Mouse (Mus musculus): ENCODE measurements around the gene Dhrs4.

The Dhrs4 gene

GRCm38 (mm10) chr14:55486836-55487235, 8.3 kb downstream of the Dhrs4 start:
- no peak for DNase-seq (ENCODE audit: low spot score)

DNA sequence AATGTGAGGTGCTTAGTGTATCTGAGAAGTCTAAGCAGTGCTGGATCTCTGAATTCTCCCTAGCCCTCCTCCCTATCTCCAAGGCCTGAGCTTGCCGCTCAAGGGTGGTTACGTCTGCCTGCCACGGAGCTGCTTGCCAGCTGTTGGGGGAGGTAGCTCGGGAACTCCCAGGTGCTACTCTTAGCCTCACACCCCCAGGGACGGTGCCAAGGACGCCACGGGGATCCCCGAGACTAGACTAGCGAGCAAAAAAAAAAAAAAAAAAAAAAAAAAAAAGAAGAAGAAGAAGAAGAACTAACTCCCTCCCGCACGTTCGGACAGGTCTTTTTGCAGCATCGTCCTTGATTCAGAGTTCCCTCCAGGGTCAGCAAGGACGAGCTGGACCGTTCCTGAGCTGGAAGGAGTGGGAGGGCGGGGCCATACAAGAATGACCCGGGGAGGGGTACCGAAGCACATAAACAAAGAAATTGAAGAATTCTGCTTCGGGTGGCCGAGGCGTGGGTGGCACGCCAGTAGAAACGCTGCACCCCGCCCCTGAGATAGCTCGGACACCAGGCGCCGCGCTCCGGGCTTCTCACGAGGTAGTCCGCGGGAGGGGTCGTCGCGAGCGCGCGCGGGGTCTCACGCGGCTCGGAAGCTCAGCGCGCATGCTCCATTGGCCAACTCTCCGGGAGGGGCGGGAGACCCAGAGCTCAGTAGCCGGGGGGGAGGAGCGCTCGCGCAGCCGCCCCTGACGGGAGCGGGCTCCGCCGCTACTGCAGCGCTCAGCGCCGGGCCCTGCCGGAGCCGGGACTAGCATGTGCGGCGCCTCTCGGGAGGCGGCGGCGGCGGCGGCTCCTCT, 12.0 kb downstream of the Dhrs4 start, which contains the start of gene Carmil3:
TSS of gene Carmil3 (plus strand) at position 291 of the 841 bp plus-strand sequence.
- peak; percentile 72 for DNase-seq (ENCODE audit: low spot score)

DNA sequence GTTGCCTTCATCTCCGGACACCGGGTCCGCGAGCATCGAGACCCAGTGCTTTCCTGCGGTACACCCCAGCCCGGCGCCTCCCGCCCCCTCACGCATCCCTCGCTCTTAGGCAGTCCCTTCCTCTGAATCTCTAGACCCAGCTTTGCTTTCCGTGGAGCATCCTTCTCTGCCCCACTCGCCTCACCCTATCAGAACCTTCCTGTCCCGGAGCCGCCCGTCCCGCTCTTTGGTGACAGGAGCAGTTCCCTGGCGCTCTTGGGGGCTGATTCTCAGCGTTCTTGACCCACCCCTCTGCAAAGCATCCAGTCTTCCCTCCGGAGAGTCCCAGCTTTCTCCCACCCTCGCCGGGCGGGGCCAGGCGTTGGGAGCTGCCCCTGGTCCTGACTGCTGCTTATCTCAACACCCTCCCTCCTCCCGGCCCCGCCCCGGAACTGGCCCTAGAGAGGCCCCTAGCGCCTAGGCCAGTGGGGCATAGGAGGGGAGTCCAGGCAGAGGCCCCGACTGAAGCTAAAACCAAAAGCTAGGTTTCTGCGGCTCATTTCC, 12.8 kb downstream of the Dhrs4 start:
- peak; percentile 85 for DNase-seq (ENCODE audit: low spot score)

DNA sequence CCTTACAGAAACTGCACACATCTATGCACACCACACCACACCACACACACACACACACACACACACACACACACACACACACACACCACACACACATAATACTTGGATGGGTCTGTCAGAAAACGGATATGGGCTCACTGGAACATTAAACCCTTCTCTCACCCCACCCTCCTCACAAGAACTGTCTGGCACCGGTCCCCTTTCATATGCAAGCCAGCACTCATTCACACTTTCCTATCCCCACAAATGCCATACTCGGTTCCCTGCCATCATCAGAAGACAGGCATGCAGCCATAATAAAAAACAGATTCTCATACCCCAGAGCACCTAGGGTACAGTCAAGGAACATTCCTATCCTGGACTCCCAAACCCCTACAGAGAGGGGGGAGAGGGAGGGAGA, 13.5 kb downstream of the Dhrs4 start:
- no peak for DNase-seq (ENCODE audit: low spot score)

DNA sequence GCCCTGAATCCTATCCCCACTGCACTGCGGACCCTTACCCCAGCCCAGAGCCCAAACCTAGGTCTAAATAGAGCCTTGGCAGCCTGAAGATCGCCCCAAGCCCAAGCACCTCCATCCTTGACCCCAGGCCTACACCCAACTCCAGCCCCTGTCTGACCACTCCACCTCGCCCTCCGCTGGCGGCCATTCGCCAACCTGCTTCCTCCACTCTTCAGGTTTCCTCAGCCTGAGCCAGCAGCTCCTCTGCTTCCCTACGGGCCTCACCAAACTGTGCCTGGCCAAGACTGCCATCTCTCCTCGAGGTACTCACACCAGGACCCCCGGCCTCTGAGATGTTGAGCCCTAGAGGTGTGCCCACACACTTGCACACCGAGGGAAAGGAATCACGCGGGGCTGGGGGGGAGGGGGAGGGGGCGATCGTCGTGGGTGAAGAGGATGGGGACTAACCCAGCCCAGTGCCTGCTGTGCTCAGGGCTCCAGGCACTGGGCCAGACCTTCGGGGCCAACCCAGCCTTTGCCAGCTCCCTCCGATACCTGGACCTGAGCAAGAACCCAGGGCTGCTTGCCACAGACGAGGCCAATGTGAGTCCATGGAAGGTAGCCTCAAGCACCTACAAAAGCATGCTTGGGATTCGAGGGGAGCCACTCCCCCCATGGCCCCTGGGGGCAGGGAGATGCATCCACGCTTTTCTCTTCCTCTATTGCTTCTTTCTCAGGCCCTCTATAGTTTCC, 17.1 kb downstream of the Dhrs4 start:
- DNase-seq (ENCODE audit: low spot score): no peak

DNA sequence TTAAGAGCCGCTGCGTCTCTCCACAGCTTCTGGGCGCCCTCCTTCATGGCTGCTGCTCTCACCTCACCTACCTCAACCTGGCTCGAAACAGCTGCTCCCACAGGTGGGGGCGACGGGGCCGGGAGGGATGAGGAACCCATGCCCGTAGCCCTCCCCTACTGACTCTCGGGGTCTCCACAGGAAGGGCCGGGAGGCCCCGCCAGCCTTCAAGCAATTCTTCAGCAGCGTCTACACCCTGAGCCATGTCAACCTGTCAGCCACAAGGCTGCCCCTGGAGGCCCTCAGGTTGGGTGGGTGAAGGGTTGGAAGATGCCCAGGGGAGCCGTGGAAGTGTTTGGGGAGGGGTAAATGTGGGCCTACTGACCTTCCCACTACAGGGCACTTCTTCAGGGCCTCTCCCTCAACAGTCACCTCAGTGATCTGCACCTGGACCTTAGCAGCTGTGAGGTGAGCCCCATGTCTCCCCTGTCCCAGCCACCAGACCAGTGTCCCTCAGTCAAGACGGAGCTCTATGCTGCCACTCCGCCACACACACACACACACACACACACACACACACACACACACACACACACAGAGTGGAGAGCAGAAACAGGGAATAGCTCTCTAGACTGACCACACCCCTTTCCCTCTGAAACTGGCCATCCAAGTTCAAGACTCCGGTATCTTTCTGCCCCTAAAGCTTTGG, 18.3 kb downstream of the Dhrs4 start:
- no peak for DNase-seq (ENCODE audit: low spot score)

GRCm38 (mm10) chr14:55497449-55497821, 18.9 kb downstream of the Dhrs4 start:
- peak; percentile 68 for DNase-seq (ENCODE audit: low spot score)

DNA sequence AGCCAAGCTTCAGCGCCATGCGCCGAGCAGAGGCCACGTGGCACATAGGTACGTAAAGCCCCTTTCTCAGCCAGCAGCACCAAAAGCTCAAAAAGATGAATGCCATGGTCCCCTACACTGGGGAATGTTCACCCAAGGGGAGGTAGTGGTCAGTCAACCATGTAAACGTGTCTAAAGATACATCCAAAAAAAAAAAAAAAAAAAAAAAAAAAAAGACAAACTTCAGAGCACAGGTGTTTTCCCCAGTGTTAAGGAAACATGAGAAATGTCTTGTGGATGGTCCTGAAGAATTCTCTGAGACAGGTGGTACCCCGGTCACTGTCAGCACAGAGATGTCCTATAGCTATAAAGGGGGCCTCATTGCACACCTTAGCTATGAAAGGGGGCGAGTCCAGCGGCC, 27.1 kb downstream of the Dhrs4 start:
- DNase-seq (ENCODE audit: low spot score): no peak

DNA sequence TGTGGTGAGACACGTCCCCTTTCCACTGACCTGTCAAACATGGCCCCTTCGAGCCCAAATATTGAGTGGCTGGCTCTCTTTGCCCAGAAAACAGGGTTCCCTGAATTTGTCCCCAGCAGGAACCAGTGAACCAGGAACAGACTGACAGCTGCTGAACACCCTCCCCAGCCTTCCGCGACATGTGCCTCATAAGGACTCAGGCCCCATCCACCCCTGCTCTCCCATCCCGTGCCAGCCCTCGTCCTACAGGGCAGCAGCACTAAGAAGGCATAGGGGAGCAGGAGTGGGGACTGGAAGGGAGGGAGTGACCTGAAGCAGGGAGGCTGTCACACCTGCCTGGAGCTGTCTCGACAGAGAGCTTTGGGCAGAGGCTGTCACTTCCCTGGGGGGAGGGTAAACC, 29.2 kb downstream of the Dhrs4 start:
- no peak for DNase-seq (ENCODE audit: low spot score)

GRCm38 (mm10) chr14:55509540-55509939, 31.0 kb downstream of the Dhrs4 start:
- no peak for DNase-seq (ENCODE audit: low spot score)

DNA sequence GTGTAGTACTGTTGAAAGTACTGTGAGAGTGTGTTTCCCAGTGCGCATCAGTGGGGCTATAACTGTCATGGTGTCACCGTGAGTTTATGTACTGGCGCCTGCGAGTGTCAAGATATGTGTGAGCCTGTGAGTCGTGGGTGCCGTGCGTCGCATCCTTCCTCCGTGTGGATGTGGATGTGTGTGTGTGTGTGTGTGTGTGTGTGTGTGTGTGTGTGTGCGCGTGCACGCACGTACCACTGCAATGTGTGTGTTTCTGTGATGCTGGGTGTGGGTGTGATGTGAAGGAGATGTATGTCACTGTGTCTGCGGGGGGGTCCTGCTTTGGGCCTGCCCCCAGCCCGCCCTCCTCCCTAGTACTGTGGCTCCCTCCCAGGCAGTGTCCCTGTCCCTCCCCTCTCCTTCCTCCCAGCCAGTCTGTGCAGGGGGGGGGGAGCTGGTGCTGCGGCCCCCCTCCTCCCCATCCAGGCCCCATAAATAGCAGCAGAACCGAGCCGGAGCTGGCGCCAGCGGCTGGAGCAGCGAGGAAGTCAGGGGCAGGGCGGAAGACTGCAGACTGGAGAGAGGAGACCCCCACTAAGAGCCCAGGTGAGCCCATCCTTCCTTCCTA, 31.7 kb downstream of the Dhrs4 start, which contains the start of gene Cpne6:
TSS of gene Cpne6 (plus strand) at position 321 of the 607 bp plus-strand sequence.
- DNase-seq (ENCODE audit: low spot score): no peak

- DNase-seq (ENCODE audit: low spot score): no peak
Measured at GRCm38 (mm10) chr14:55511037-55511436, 32.5 kb downstream of the Dhrs4 start.

DNA sequence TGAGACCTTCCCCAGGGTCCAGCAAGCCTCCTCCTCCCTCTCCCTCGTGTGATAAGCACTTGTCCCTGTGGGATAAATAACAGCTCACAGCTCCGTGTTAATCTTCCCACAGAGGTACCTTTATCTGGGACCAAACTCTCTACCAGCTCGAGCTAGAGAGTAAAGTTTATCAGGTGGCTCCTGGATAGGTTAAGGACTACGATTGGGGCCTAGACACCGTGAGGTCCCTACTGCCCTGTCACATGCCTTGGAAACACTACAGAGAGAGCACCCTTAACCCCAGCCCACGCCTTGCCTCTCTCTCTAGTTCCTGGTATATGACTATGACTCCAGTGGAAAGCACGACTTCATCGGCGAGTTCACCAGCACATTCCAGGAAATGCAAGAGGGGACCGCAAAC, 35.4 kb downstream of the Dhrs4 start:
- no peak for DNase-seq (ENCODE audit: low spot score)

- no peak for DNase-seq (ENCODE audit: low spot score)
Measured at GRCm38 (mm10) chr14:55515846-55516245, 37.3 kb downstream of the Dhrs4 start.

GRCm38 (mm10) chr14:55518897-55519296, 40.3 kb downstream of the Dhrs4 start:
- no peak for DNase-seq (ENCODE audit: low spot score)

- DNase-seq (ENCODE audit: low spot score): no peak
Measured at GRCm38 (mm10) chr14:55519604-55520003, 41.0 kb downstream of the Dhrs4 start.

- peak; percentile 17 for DNase-seq (ENCODE audit: low spot score)
Measured at GRCm38 (mm10) chr14:55520451-55521361, 42.1 kb downstream of the Dhrs4 start.

DNA sequence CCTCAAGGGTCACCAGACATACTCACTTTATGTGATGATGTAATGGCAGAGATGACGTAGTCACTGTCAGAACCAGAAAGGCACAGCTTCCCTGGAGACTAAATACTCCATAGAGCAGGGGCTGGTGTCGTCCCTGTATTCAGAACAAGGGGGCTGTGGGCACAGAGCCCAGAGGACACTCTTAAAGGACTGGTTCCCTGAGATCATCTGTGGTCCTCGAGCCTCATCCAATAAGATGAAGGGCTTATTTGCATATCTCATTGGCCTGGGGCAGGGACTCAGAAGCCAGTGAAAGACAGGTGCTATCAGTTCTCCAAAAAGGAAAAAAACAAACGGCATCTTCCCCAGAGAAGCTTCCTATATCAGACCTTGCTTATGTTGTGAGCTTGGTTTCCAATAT, 45.5 kb downstream of the Dhrs4 start:
- DNase-seq (ENCODE audit: low spot score): no peak

- no peak for DNase-seq (ENCODE audit: low spot score)
Measured at GRCm38 (mm10) chr14:55524785-55525184, 46.2 kb downstream of the Dhrs4 start, which contains the start of gene Nrl. TSS of gene Nrl (minus strand) at chr14:55524981.

GRCm38 (mm10) chr14:55526674-55527073, 48.1 kb downstream of the Dhrs4 start:
- no peak for DNase-seq (ENCODE audit: low spot score)

- DNase-seq (ENCODE audit: low spot score): peak; percentile 7
Measured at GRCm38 (mm10) chr14:55527940-55528339, 49.4 kb downstream of the Dhrs4 start.
